27 mouse cellular contexts compared by ENCODE assay signal in the genomic region with DNA sequence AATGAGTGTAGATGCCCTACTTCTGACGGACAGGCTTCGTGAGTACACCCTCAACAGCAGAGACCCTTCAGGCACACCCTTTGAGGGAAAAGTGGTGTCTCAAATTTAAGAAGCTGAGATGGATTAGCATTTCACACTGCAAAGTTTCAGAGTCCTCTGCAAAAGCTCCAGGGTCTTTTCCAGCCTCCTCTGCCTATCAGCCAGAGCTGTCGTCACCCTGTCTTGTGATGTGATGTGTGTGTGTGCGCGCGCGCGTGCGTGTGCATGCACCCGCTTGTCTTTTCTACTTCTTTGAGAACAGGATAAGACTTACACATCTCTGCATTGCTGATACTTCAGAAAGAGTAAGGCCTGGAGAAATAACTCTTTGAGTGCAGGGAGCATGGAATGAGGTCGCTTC.
DNase-seq lines count a peak whose midpoint lies in the region; ATAC-seq and TF ChIP-seq lines count a peak whose summit lies in the region.
"Had no signal": no experiment of that assay in that cellular context is flagged by ENCODE, and none has a peak within 500 bp of the region (broad histone marks: within the 10 kb centered on the region; RNA-seq: fewer than 3 reads in every experiment).

No protein-coding gene starts in this region.

- H3K27me3 ChIP-seq in forebrain, postnatal 0 days (ENCODE audit: insufficient read depth, low read length): no peaks in the 10 kb centered on the region
- H3K27me3 ChIP-seq in forebrain, embryonic 13.5 days: peaks cover 22% of the 10 kb centered on the region
- H3K27me3 ChIP-seq in heart, embryonic 13.5 days (replicated peaks): peaks cover 50% of the 10 kb centered on the region
- no peaks in the 10 kb centered on the region for H3K27me3 ChIP-seq in midbrain, postnatal 0 days (ENCODE audit: insufficient read depth, low read length)
- H3K27me3 ChIP-seq in midbrain, embryonic 10.5 days (ENCODE audit: low read depth, poor library complexity, severe bottlenecking): peaks cover 96% of the 10 kb centered on the region
- H3K27me3 ChIP-seq: kidney, embryonic 15.5 days; liver, embryonic 12.5 days; megakaryocyte, embryonic 14.5 days had no signal

- ATAC-seq in forebrain, postnatal 0 days: 0 out of 2 replicates have a peak, but pooled peaks have one; percentile 29
- ATAC-seq in forebrain, embryonic 13.5 days: no peak
- ATAC-seq in heart, embryonic 13.5 days (ENCODE audit: extremely low read depth, insufficient number of reproducible peaks, low FRiP score, low TSS enrichment): 0 out of 2 replicates have a peak, but pooled peaks have one; percentile 19
- ATAC-seq in midbrain, postnatal 0 days (ENCODE audit: low FRiP score): peak; percentile 56; the same call in 1 of the 2 replicates
- ATAC-seq: forebrain, embryonic 14.5 days; hindbrain, embryonic 16.5 days; liver, embryonic 12.5 days; liver, postnatal 0 days; midbrain, embryonic 13.5 days had no signal

- no peak for DNase-seq in forebrain, postnatal 0 days
- DNase-seq in heart, adult 9 months (ENCODE audit: low spot score in 2 of 2): no peak
- DNase-seq in midbrain, postnatal 0 days (ENCODE audit: low spot score): no peak
- no peak for DNase-seq in midbrain, embryonic 10.5 days (ENCODE audit: low spot score)
- peak; percentile 14 to 35 for DNase-seq in heart, postnatal 14 days
- DNase-seq in left cerebral cortex, postnatal 10 days (ENCODE audit: extremely low spot score in 1 of 2, low spot score in 2 of 2): no peak
- DNase-seq: adrenal gland, adult 8-10 months; cerebellum, adult 8-10 months; cerebellum, postnatal 25 days; gastrocnemius, postnatal 36 days; kidney, adult 18-20 months; kidney, postnatal 25 days; left cerebral cortex, postnatal 4 days; liver, postnatal 0 days; lung, postnatal 4 days; right cerebral cortex, adult 18-20 months; thymus, adult 18-20 months; thymus, postnatal 25 days had no signal

- no peak overlapping the region for H3K9ac ChIP-seq in forebrain, postnatal 0 days
- H3K9ac ChIP-seq in forebrain, embryonic 13.5 days: no peak overlapping the region
- no peak overlapping the region for H3K9ac ChIP-seq in heart, embryonic 13.5 days
- no peak overlapping the region for H3K9ac ChIP-seq in midbrain, postnatal 0 days (replicated peaks; ENCODE audit: low read length, poor library complexity, severe bottlenecking)
- H3K9ac ChIP-seq: kidney, embryonic 15.5 days; liver, embryonic 12.5 days; liver, postnatal 0 days; midbrain, embryonic 13.5 days had no signal

- H3K36me3 ChIP-seq in forebrain, postnatal 0 days (ENCODE audit: insufficient read depth): no peaks in the 10 kb centered on the region
- H3K36me3 ChIP-seq in forebrain, embryonic 13.5 days (ENCODE audit: poor library complexity, severe bottlenecking): no peaks in the 10 kb centered on the region
- no peaks in the 10 kb centered on the region for H3K36me3 ChIP-seq in heart, embryonic 13.5 days
- peaks cover 4% of the 10 kb centered on the region; the same call in 1 of the 2 replicates for H3K36me3 ChIP-seq in midbrain, postnatal 0 days (ENCODE audit: insufficient read depth, low read length)
- H3K36me3 ChIP-seq in midbrain, embryonic 10.5 days: no peaks in the 10 kb centered on the region
- H3K36me3 ChIP-seq: kidney, embryonic 15.5 days; liver, embryonic 12.5 days had no signal

- H3K4me1 ChIP-seq in forebrain, postnatal 0 days (ENCODE audit: insufficient read depth): no peaks in the 10 kb centered on the region
- peaks cover 40% of the 10 kb centered on the region for H3K4me1 ChIP-seq in forebrain, embryonic 13.5 days
- peaks cover 17% of the 10 kb centered on the region for H3K4me1 ChIP-seq in heart, embryonic 13.5 days
- H3K4me1 ChIP-seq in midbrain, postnatal 0 days (ENCODE audit: insufficient read depth, low read length): no peaks in the 10 kb centered on the region
- peaks cover 29% of the 10 kb centered on the region for H3K4me1 ChIP-seq in midbrain, embryonic 10.5 days
- H3K4me1 ChIP-seq: kidney, embryonic 15.5 days; liver, embryonic 12.5 days; megakaryocyte, embryonic 14.5 days; midbrain, embryonic 13.5 days had no signal

- WGBS in forebrain, postnatal 0 days: 85% methylated on average over 11 of the region's 11 CpGs
- 84% methylated on average over 11 of the region's 11 CpGs for WGBS in forebrain, embryonic 13.5 days
- 22% methylated on average over 11 of the region's 11 CpGs for WGBS in heart, embryonic 13.5 days
- 77% methylated on average over 11 of the region's 11 CpGs for WGBS in midbrain, postnatal 0 days
- 90% methylated on average over 11 of the region's 11 CpGs for WGBS in midbrain, embryonic 10.5 days

- TF ChIP-seq CTCF in forebrain, postnatal 0 days (IDR thresholded peaks at IDR 0.05; ENCODE audit: low read depth): no peak
- TF ChIP-seq CTCF in midbrain, postnatal 0 days (IDR thresholded peaks at IDR 0.05): no peak

- no peak overlapping the region for H3K4me2 ChIP-seq in forebrain, postnatal 0 days (ENCODE audit: low read depth)
- no peak overlapping the region for H3K4me2 ChIP-seq in forebrain, embryonic 13.5 days
- peak overlapping the region; percentile 59 for H3K4me2 ChIP-seq in heart, embryonic 13.5 days
- no peak overlapping the region for H3K4me2 ChIP-seq in midbrain, postnatal 0 days (ENCODE audit: low read depth, low read length, poor library complexity, severe bottlenecking)
- H3K4me2 ChIP-seq: kidney, embryonic 15.5 days; liver, embryonic 12.5 days; midbrain, embryonic 13.5 days had no signal

- H3K4me3 ChIP-seq in forebrain, postnatal 0 days (ENCODE audit: low read depth, low read length): no peak overlapping the region
- no peak overlapping the region for H3K4me3 ChIP-seq in forebrain, embryonic 13.5 days
- H3K4me3 ChIP-seq in heart, embryonic 13.5 days: peak overlapping the region; percentile 16; the same call in 1 of the 2 replicates
- no peak overlapping the region for H3K4me3 ChIP-seq in midbrain, postnatal 0 days (ENCODE audit: low read depth, low read length)
- no peak overlapping the region for H3K4me3 ChIP-seq in midbrain, embryonic 10.5 days
- H3K4me3 ChIP-seq: kidney, embryonic 15.5 days; liver, embryonic 12.5 days; megakaryocyte, embryonic 14.5 days; midbrain, embryonic 13.5 days had no signal

- intact Hi-C loops in heart, postnatal 14 days (cut with DNase I): no loop called here
- intact Hi-C loops in left cerebral cortex, postnatal 10 days (cut with DNase I): no loop called here

- no peaks in the 10 kb centered on the region for H3K9me3 ChIP-seq in forebrain, postnatal 0 days (ENCODE audit: low read length)
- H3K9me3 ChIP-seq in forebrain, embryonic 13.5 days (replicated peaks): no peaks in the 10 kb centered on the region
- H3K9me3 ChIP-seq in heart, embryonic 13.5 days: no peaks in the 10 kb centered on the region
- H3K9me3 ChIP-seq in midbrain, postnatal 0 days (ENCODE audit: low read length): no peaks in the 10 kb centered on the region
- H3K9me3 ChIP-seq in midbrain, embryonic 10.5 days (replicated peaks): no peaks in the 10 kb centered on the region
- H3K9me3 ChIP-seq: kidney, embryonic 15.5 days; liver, embryonic 12.5 days; megakaryocyte, embryonic 14.5 days; midbrain, embryonic 13.5 days had no signal

- no peak overlapping the region for H3K27ac ChIP-seq in forebrain, postnatal 0 days (ENCODE audit: low read depth, low read length)
- no peak overlapping the region for H3K27ac ChIP-seq in forebrain, embryonic 13.5 days
- H3K27ac ChIP-seq in heart, embryonic 13.5 days (replicated peaks): no peak overlapping the region
- H3K27ac ChIP-seq in midbrain, postnatal 0 days (ENCODE audit: low read depth, low read length): no peak overlapping the region
- no peak overlapping the region for H3K27ac ChIP-seq in midbrain, embryonic 10.5 days (replicated peaks)
- H3K27ac ChIP-seq: kidney, embryonic 15.5 days; liver, embryonic 12.5 days; midbrain, embryonic 13.5 days; stomach, postnatal 0 days had no signal

Comparison
In these comparisons a context has a peak if more than half of its experiments do, and no peak if none do; other contexts are left out.
1. DNase-seq: peak in heart, postnatal 14 days (2 of 2); none in forebrain, postnatal 0 days (single experiment), heart, adult 9 months (0 of 2), midbrain, postnatal 0 days (single experiment), midbrain, embryonic 10.5 days (single experiment) and left cerebral cortex, postnatal 10 days (0 of 2).